Mouse (Mus musculus): ENCODE data around the gene Zfp119b. TPM values are rescaled to one million over a fixed set of nuclear protein-coding genes. Genes with fewer than 3 reads are reported as not detected.
"Not testable (repeated sequence)": the region's sequence is repeated elsewhere in the genome, so short reads cannot be mapped to it uniquely, and the experiment has no call there.

Gene Zfp119b
- polyA plus RNA-seq, 1 experiment from 2014 or later: 6.3 TPM

DNA sequence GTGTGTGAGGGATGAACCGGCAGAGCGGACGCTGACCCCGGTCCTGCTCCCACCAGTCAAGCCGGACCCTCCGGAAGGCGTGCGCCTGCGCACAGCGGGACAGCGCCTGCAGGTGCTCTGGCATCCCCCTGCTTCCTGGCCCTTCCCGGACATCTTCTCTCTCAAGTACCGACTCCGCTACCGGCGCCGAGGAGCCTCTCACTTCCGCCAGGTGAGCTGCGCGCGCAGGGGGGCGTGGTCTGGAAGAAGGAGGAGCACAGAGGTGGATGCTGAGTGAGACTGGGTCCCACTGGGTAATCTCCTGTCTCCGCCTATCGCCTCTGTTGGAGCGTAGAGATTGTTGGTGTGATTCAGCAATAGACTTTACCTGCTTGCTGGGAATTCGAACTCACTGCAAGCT is 6.8 kb upstream of the Zfp119b start:
- H3K27ac ChIP-seq: 0 out of 2 replicates have a peak overlapping the region, but pooled peaks have one; percentile 30
- peak overlapping the region; percentile 61 for H3K9ac ChIP-seq
- WGBS: under 1% methylated on average over 23 of the region's 26 CpGs
- peaks cover 27% of the 10 kb centered on the region for H3K4me1 ChIP-seq
- peaks cover 14% of the 10 kb centered on the region for H3K27me3 ChIP-seq
- peak; percentile 12; the same call in 1 of the 2 replicates for ATAC-seq (ENCODE audit: low FRiP score)
- peak overlapping the region; percentile 77 for H3K4me2 ChIP-seq (replicated peaks)
- no peaks in the 10 kb centered on the region for H3K9me3 ChIP-seq (replicated peaks)
- peaks cover 4% of the 10 kb centered on the region; the same call in 1 of the 2 replicates for H3K36me3 ChIP-seq
- H3K4me3 ChIP-seq: peak overlapping the region; percentile 45

DNA sequence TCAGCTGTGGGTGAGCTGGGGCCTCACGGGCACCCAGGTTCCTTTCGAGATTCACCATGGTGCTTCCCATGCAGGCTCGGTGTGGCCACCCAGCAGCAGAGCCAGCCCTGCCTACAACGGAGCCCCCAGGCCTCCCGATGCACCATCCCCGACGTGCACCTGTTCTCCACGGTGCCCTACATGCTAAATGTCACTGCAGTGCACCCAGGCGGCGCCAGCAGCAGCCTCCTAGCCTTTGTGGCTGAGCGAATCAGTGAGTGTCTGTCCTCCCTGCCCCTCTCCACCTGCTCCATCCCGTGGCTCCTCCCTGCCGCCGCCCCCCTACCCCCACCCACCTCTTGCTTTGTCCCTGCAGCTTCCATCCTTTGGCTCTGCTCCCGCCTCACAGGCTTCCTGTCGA is 4.9 kb upstream of the Zfp119b start:
- no peaks in the 10 kb centered on the region for H3K9me3 ChIP-seq (replicated peaks)
- H3K27me3 ChIP-seq: peaks cover 14% of the 10 kb centered on the region
- no peaks in the 10 kb centered on the region for H3K36me3 ChIP-seq
- H3K4me1 ChIP-seq: peaks cover 21% of the 10 kb centered on the region
- no peak overlapping the region for H3K27ac ChIP-seq
- H3K9ac ChIP-seq: no peak overlapping the region
- ATAC-seq (ENCODE audit: low FRiP score): no peak
- H3K4me3 ChIP-seq: no peak overlapping the region
- WGBS: 38% methylated on average over 16 of the region's 16 CpGs
- H3K4me2 ChIP-seq (replicated peaks): no peak overlapping the region

DNA sequence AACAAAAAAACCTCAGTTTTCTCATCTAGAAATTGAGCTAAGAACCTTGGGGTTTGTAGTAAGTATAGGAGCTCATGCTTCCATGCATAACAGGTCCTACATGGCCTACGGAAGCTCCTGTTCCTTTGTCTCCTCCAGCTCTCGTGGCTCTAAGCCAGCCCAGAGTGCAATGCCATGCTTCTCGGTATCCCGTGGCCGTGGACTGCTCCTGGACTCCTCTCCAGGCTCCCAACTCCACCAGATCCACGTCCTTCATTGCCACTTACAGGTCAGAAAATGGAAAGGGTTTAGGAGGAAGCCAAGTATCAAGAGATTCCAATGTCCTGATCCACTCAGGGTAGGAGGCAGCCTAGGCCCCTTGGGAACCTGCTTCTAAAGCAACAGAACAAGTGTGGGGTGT is 4.5 kb upstream of the Zfp119b start:
- H3K9ac ChIP-seq: no peak overlapping the region
- no peak overlapping the region for H3K4me2 ChIP-seq (replicated peaks)
- WGBS: 80% methylated on average over 6 of the region's 6 CpGs
- no peak for ATAC-seq (ENCODE audit: low FRiP score)
- no peak overlapping the region for H3K4me3 ChIP-seq
- peaks cover 14% of the 10 kb centered on the region for H3K27me3 ChIP-seq
- no peak overlapping the region for H3K27ac ChIP-seq
- no peaks in the 10 kb centered on the region for H3K9me3 ChIP-seq (replicated peaks)
- no peaks in the 10 kb centered on the region for H3K36me3 ChIP-seq
- H3K4me1 ChIP-seq: peaks cover 21% of the 10 kb centered on the region

DNA sequence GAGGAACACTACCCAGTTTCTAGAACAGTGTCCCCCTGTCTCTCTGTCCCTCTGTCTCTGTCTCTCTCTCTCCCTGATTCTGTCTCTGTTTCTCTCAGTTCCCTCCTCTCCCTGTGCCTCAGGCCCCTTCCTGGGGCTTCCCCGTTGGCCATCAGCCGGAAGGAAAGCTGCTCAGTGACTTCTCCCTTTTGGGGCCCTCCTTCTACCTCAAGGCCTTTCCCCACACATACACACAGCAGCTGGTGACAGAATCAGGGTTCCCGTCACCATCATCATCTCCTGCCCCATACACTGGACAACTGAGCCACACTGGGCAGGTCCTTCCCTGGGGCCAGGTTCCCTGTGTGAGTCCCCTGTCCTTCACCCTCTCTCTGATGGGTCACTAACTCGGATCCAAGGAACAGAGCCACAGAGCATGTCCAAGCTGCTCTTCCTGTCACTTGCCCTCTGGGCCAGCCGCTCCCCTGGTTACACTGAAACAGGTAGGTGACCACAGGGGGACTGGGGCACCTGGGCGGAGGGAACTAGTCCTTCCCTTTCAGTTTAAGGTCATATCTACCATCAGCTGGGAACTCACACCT is 3.2 kb upstream of the Zfp119b start, which contains the start of gene Ebi3:
TSS of gene Ebi3 (plus strand) at position 194 of the 581 bp plus-strand sequence.
- H3K4me1 ChIP-seq: peaks cover 14% of the 10 kb centered on the region
- H3K4me3 ChIP-seq: no peak within 1 kb of the TSS
- H3K36me3 ChIP-seq: no peaks in the 10 kb centered on the region
- peaks cover 14% of the 10 kb centered on the region for H3K27me3 ChIP-seq
- no peaks in the 10 kb centered on the region for H3K9me3 ChIP-seq (replicated peaks)
- 70% methylated on average over 6 of the region's 6 CpGs for WGBS
- no peak within 1 kb of the TSS for H3K27ac ChIP-seq
- no peak for ATAC-seq (ENCODE audit: low FRiP score)
- no peak within 1 kb of the TSS for H3K9ac ChIP-seq
- H3K4me2 ChIP-seq (replicated peaks): no peak within 1 kb of the TSS

DNA sequence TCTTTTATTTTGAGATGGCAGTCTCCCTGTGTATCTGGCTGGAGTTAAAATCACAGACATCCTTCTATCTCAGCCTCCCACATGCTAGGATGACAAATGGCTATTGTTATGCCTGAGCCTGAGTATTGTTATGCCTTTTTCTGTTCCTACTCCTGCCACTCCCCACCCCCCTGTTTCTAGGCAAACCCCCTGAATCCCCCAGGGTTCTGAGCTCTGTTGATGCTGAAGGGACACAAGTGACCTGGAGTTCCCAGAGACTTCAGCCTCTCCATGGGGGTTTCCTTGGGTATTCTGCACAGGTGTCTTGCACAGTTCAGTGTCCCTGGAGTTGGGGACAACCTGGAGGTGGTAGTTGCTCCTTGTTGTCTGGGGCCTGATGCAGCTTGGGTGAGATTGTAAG is 2.7 kb upstream of the Zfp119b start:
- no peak overlapping the region for H3K9ac ChIP-seq
- H3K4me3 ChIP-seq: no peak overlapping the region
- peaks cover 10% of the 10 kb centered on the region for H3K4me1 ChIP-seq
- no peaks in the 10 kb centered on the region for H3K36me3 ChIP-seq
- no peak overlapping the region for H3K27ac ChIP-seq
- H3K9me3 ChIP-seq (replicated peaks): no peaks in the 10 kb centered on the region
- no peak overlapping the region for H3K4me2 ChIP-seq (replicated peaks)
- H3K27me3 ChIP-seq: peaks cover 14% of the 10 kb centered on the region
- ATAC-seq (ENCODE audit: low FRiP score): no peak

DNA sequence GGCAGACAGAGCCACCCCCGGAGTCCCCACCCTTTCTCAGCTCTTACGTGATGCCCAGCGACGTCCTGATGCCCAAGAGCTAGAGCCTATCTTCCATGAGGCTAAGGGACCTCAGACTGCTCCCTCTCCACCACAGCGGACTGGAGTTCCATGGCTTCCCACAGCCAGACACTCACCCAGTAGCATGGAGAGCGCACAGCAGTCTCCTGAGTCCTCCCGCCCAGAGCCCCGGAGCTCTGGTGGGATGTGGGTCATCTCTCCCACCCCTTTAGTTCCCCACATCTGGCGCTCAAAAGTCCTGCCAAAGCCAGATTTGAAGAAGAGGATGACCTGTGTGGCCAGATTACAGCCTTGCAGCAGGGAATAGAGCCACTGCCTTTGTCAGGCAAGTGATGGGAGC is 1.3 kb upstream of the Zfp119b start:
- H3K4me3 ChIP-seq: no peak overlapping the region
- WGBS: 79% methylated on average over 9 of the region's 9 CpGs
- no peak for ATAC-seq (ENCODE audit: low FRiP score)
- H3K9ac ChIP-seq: no peak overlapping the region
- no peak overlapping the region for H3K27ac ChIP-seq
- no peaks in the 10 kb centered on the region for H3K9me3 ChIP-seq (replicated peaks)
- H3K4me2 ChIP-seq (replicated peaks): no peak overlapping the region
- peaks cover 14% of the 10 kb centered on the region for H3K27me3 ChIP-seq
- H3K4me1 ChIP-seq: peaks cover 3% of the 10 kb centered on the region; the same call in 1 of the 2 replicates
- H3K36me3 ChIP-seq: no peaks in the 10 kb centered on the region

DNA sequence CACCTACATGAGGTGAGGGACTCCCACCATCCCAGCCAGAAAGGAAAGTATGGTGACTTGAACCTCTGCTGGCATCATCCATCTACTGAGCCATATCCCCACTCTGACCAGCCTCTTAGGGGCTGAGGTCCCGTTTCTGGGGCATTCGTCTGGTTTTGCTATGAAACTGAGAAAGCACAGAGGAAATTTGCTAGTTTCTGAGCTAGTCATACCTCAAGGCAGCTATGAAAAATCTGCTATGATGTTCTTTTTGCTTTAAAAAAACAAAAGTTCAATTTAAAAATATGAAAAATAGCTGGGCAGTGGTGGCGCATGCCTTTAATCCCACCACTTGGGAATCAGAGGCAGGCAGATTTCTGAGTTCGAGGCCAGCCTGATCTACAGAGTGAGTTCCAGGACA is 653 bp downstream of the Zfp119b start:
- Histone ChIP-seq H3K36me3 (no peaks in the 10 kb centered on the region), H3K9ac (no peak overlapping the region), H3K4me1 (peaks cover 6% of the 10 kb centered on the region; the same call in 1 of the 2 replicates), H3K27ac (no peak overlapping the region), H3K27me3 (no peaks in the 10 kb centered on the region), H3K9me3 (replicated peaks) (no peaks in the 10 kb centered on the region), H3K4me2 (replicated peaks) (no peak overlapping the region), H3K4me3 (no peak overlapping the region)
- whole genome bisulfite sequencing: 86% methylated on average over 4 of the region's 4 CpGs
- ATAC-seq (ENCODE audit: low FRiP score): no peak

DNA sequence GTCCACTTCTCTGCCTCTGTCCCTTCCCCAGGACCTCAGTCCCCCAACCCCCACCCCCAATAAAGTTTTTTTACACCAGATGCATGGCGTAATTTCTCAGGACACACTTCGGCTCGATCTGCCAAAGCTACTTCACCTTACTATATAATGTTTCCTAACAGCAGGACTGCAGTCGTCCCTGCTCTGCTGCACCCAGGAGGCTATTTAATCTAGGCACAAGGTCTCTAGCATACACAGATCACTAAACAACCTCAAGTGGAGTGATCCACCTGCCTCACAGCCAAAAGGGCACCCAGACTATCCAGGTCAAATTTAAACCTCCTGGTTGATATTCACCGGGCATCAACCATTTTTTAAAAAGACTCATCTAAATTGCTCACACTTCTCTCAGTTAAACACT is 3.6 kb downstream of the Zfp119b start:
- Histone ChIP-seq H3K36me3 (no peaks in the 10 kb centered on the region), H3K9me3 (replicated peaks) (no peaks in the 10 kb centered on the region), H3K9ac (peak overlapping the region; percentile 74), H3K4me3 (peak overlapping the region; percentile 50), H3K4me1 (peaks cover 6% of the 10 kb centered on the region; the same call in 1 of the 2 replicates), H3K27me3 (no peaks in the 10 kb centered on the region), H3K27ac (peak overlapping the region; percentile 91), H3K4me2 (replicated peaks) (peak overlapping the region; percentile 75)
- WGBS: 31% methylated on average over 5 of the region's 5 CpGs
- 0 out of 2 replicates have a peak, but pooled peaks have one; percentile 6 for ATAC-seq (ENCODE audit: low FRiP score)

DNA sequence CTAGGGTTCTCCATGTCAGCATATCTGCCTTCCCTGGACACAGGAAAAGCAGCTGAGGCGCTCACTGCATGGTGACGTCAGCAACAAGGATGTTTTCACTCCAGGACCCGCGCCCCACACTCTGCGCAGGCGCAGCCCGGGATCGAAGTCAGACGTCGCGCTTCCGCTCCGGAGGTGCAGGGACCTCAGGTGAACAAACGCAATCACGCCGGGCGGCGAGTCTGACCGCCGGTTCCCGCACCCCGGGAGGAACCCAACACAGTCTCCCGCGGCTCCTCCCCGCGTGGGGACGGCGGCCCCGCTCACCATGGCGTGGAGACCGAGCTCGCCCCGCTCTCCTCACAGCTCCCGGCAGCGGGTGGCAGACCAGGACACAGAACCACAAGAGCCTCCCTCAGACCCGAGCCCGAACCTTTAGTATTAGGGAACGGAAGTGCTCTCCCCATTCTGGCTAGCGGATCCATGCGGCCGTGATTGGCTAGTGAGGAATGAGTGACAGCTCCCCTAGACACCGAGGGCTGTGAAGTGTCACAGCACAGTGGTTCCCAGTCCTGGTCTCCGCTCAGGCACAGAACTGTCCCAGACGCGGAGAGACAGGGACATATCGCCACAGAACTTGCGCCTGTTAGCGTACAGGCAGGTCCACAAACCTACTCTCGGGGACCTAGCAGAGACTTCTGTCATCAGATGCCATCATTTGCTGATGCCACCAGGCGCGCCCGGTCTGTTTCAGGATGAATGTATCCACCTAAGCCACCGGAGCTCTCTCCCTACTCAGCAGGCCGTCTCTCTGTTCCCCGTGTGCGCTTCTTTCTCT is 4.2 kb downstream of the Zfp119b start:
- not testable (repeated sequence) for H3K27me3 ChIP-seq; H3K4me1 ChIP-seq; H3K36me3 ChIP-seq; H3K9me3 ChIP-seq (replicated peaks)
- Histone ChIP-seq H3K4me2 (replicated peaks) (peak overlapping the region; percentile 75), H3K4me3 (peak overlapping the region; percentile 50), H3K27ac (peak overlapping the region; percentile 91), H3K9ac (peak overlapping the region; percentile 74)
- WGBS: under 1% methylated on average over 56 of the region's 56 CpGs
- ATAC-seq (ENCODE audit: low FRiP score): peak; percentile 99

DNA sequence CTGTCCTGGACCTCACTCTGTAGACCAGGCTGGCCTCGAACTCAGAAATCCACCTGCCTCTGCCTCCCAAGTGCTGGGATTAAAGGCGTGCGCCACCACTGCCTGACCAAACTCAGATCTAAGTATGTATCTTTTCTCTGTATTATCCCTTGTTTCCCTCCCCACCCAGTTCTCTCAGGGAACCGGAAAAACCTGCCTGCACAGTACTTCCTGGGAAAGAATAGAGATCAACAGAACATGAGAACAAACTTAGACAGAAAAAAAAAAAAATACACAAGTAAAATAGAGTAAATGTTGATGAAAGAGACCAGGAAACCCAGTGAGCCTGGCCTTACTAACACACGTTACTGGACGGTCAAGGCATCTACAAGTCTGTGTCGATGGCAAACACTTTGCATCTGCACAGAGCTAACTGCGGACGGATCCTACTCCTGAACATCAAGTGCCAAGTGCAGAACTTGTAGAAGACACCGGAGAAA is 4.9 kb downstream of the Zfp119b start:
- Histone ChIP-seq H3K27ac (peak overlapping the region; percentile 91), H3K4me3 (peak overlapping the region; percentile 50), H3K4me2 (replicated peaks) (peak overlapping the region; percentile 75), H3K9ac (peak overlapping the region; percentile 74)
- H3K9me3 ChIP-seq (replicated peaks); H3K27me3 ChIP-seq; H3K4me1 ChIP-seq; ATAC-seq (ENCODE audit: low FRiP score); H3K36me3 ChIP-seq: not testable (repeated sequence)
- 40% methylated on average over 10 of the region's 10 CpGs for WGBS

DNA sequence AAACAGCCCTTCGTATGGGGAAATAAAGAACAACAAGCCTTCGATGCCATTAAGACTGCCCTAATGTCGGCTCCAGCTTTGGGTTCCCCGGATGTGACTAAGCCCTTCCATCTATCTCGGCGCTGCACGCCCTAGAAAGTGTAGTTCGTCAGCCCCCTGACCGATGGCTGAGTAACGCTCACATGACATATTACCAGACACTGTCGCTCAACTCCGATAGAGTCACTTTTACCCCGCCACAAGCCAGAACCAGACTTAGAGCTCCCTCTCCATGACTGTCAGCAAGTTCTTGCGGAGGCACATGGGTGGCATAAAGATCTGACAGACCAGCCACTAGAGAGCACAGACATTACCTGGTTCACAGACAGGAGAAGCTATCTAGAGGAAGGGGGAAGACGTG is 16.1 kb downstream of the Zfp119b start:
- no peaks in the 10 kb centered on the region for H3K36me3 ChIP-seq
- no peak overlapping the region for H3K4me3 ChIP-seq
- H3K27ac ChIP-seq: no peak overlapping the region
- no peak for ATAC-seq (ENCODE audit: low FRiP score)
- H3K9ac ChIP-seq: no peak overlapping the region
- peaks cover 8% of the 10 kb centered on the region; the same call in 1 of the 2 replicates for H3K9me3 ChIP-seq (replicated peaks)
- 0 out of 2 replicates have a peak, but pooled peaks cover 2% of the 10 kb centered on the region for H3K4me1 ChIP-seq
- H3K4me2 ChIP-seq (replicated peaks): no peak overlapping the region
- WGBS: 96% methylated on average over 15 of the region's 15 CpGs
- no peaks in the 10 kb centered on the region for H3K27me3 ChIP-seq

DNA sequence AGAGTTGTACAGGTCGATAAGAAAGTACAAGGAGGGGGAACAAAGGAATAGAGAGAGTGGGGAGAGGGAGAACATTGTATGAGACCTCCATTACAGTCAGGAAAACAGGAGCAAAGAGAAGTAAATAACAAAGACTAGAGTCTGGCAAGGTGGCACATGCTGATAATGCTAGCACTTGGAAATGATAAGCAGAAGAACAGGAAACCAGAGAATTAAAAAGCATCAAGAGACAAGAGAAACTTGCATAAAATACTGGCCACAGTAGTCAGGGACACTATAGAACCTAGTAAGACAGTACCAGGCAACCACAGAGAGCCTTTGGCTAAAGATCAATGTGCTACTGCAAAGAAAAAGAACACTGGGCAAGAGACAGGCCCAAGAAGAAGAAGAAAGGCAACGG is 16.7 kb downstream of the Zfp119b start:
- WGBS: 68% methylated on average over 2 of the region's 2 CpGs
- Histone ChIP-seq H3K36me3 (no peaks in the 10 kb centered on the region), H3K27me3 (no peaks in the 10 kb centered on the region), H3K9ac (no peak overlapping the region), H3K4me3 (peak overlapping the region; percentile 56), H3K4me2 (replicated peaks) (peak overlapping the region; percentile 67), H3K27ac (no peak overlapping the region), H3K4me1 (0 out of 2 replicates have a peak, but pooled peaks cover 2% of the 10 kb centered on the region), H3K9me3 (replicated peaks) (peaks cover 5% of the 10 kb centered on the region; the same call in 1 of the 2 replicates)
- no peak for ATAC-seq (ENCODE audit: low FRiP score)

Measured in hindbrain, embryonic 12.5 days (tissue).